Mouse (Mus musculus) myocyte (in vitro differentiated cells): ENCODE measurements at regions not wholly inside any gene's neighbourhood (a gene's known extent, or its start where the extent isn't known, plus 50 kb on each side); places are given as distances from the start of the nearest gene placed in this dataset.

Experiments
- MYOG ChIP-seq, 3 experiments: IDR thresholded peaks; one replicate each; pipeline ENCODE4 v1.6.1; 2011; ENCODE audit warnings: control low read depth in 2 of 3, low read depth in 2 of 3, mild to moderate bottlenecking in 2 of 3; ENCODE audit not compliant: insufficient read length in 2 of 3, control insufficient read depth in 1 of 3, insufficient read depth in 1 of 3
- TCF12 ChIP-seq: IDR thresholded peaks from one replicate; pipeline ENCODE4 v1.6.1; 2011; ENCODE audit warnings: mild to moderate bottlenecking, control low read depth; ENCODE audit not compliant: poor library complexity, insufficient read depth, severe bottlenecking

- TF ChIP-seq TCF12 (no peak), MYOG (IDR thresholded peaks at IDR 0.05; ENCODE audit: control insufficient read depth in 1 of 3, insufficient read depth in 1 of 3, insufficient read length in 2 of 3, low read depth in 2 of 3) (no peak)
These were observed 552.9 kb upstream of the Id4 start for GRCm38 (mm10) chr13:47707961-47708609.
